Mouse (Mus musculus) liver, embryonic 14.5 days (tissue): ENCODE measurements at regions not wholly inside any gene's neighbourhood (a gene's known extent, or its start where the extent isn't known, plus 50 kb on each side); places are given as distances from the start of the nearest gene placed in this dataset.

Experiments
- ATAC-seq: fragments of 200-750 bp; cut with Nextera tagmentation; 2 replicates; pipeline ENCODE4 v1.8.0; 2017; ENCODE audit warnings: moderate number of reproducible peaks, mild to moderate bottlenecking, moderate library complexity; ENCODE audit not compliant: insufficient read depth
- DNase-seq, 3 experiments: peaks; one replicate each; pipeline ENCODE4 v3.0.0-alpha.2; 2012 to 2013; ENCODE audit warnings: low read depth in 3 of 3, low spot score in 3 of 3
- H3K27ac ChIP-seq: fragments of 300-500 bp; sonication (generic); 2 replicates; pipeline ENCODE4 v1.5.1; 2014; ENCODE audit warnings: moderate library complexity, mild to moderate bottlenecking, control low read depth, inconsistent platforms
- H3K27me3 ChIP-seq: fragments of 300-500 bp; sonication (generic); 2 replicates; pipeline ENCODE4 v1.6.1; 2014; ENCODE audit warnings: mild to moderate bottlenecking, low read length, moderate library complexity; ENCODE audit not compliant: control insufficient read depth, insufficient read depth
- H3K36me3 ChIP-seq: fragments of 300-500 bp; sonication (generic); replicated peaks from 2 replicates; pipeline ENCODE4 v1.6.1; 2014; ENCODE audit warnings: low read depth; ENCODE audit not compliant: control insufficient read depth, insufficient read depth
- H3K4me1 ChIP-seq, 2 experiments: fragments of 200-500 bp in 1 of 2; fragments of 300-500 bp in 1 of 2; sonication (generic) in 1 of 2; replicated peaks; 2 replicates each; pipeline ENCODE4 v1.6.1; 2012 to 2014; ENCODE audit warnings: antibody characterized with exemption in 1 of 2, inconsistent platforms in 1 of 2, low read length in 1 of 2; ENCODE audit not compliant: control insufficient read depth in 2 of 2, insufficient read depth in 2 of 2
- H3K4me2 ChIP-seq: fragments of 300-500 bp; sonication (generic); 2 replicates; pipeline ENCODE4 v1.6.1; 2014; ENCODE audit warnings: low read depth, mild to moderate bottlenecking, control low read depth, moderate library complexity
- H3K4me3 ChIP-seq, 2 experiments: fragments of 200-500 bp in 1 of 2; fragments of 300-500 bp in 1 of 2; sonication (generic) in 1 of 2; 2 replicates each; pipeline ENCODE4 v1.5.1; 2012 to 2014; ENCODE audit warnings: low read depth in 2 of 2, low read length in 2 of 2, mild to moderate bottlenecking in 2 of 2, control low read depth in 1 of 2, inconsistent platforms in 1 of 2, moderate library complexity in 1 of 2; ENCODE audit not compliant: insufficient read depth in 1 of 2
- H3K9ac ChIP-seq: fragments of 300-500 bp; sonication (generic); replicated peaks from 2 replicates; pipeline ENCODE4 v1.6.1; 2014; ENCODE audit warnings: mild to moderate bottlenecking, control low read depth, moderate library complexity
- H3K9me3 ChIP-seq: fragments of 300-500 bp; sonication (generic); 2 replicates; pipeline ENCODE4 v1.6.1; 2016; ENCODE audit warnings: low read length, mixed read lengths; ENCODE audit not compliant: control insufficient read depth
- CTCF ChIP-seq: IDR thresholded peaks from 2 replicates; pipeline ENCODE4 v1.5.1; 2016; ENCODE audit warnings: antibody characterized with exemption, low read depth, control low read depth
- EP300 ChIP-seq: IDR thresholded peaks from 2 replicates; pipeline ENCODE4 v1.6.1; 2016; ENCODE audit warnings: antibody characterized with exemption, low read depth
- WGBS: fragments of 180-500 bp; shearing (Covaris S2); extraction: QIAGEN DNeasy Blood & Tissue Kit; methylation state at CpG from one replicate; pipeline ENCODE4 v1.1.7; 2014; ENCODE audit not compliant: insufficient replicate concordance; 5-methylcytosine and 5-hydroxymethylcytosine counted together

DNA sequence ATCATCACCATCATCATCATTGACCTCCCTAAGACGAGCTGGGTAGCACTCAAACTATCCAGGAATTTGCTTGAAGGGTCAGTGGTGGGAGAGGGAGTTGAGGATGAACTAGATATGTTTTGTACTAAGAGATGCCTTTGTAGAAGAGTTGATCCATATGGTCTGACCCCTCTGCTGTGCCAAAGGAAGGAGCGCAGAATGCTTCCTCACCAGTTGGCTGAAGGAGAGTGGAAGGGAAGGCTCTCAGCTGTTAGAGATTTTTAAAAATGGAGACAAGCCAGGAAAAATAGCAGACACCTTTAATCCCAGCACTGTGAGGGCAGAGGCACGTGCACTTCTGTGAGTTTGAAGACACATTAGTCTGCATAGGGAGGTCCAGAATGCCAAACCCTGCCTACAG is 84.2 kb upstream of the Ift57 start:
- H3K9me3 ChIP-seq: no peaks in the 10 kb centered on the region
- H3K4me1 ChIP-seq: no peaks in the 10 kb centered on the region
- H3K4me3 ChIP-seq: no peak overlapping the region
- ATAC-seq: no peak
- no peaks in the 10 kb centered on the region for H3K36me3 ChIP-seq
- 51% methylated on average over 3 of the region's 3 CpGs for WGBS
- no peak overlapping the region for H3K9ac ChIP-seq
- no peak overlapping the region for H3K27ac ChIP-seq
- no peak for DNase-seq
- no peaks in the 10 kb centered on the region for H3K27me3 ChIP-seq
- TF ChIP-seq EP300 (no peak), CTCF (no peak)
- no peak overlapping the region for H3K4me2 ChIP-seq

DNA sequence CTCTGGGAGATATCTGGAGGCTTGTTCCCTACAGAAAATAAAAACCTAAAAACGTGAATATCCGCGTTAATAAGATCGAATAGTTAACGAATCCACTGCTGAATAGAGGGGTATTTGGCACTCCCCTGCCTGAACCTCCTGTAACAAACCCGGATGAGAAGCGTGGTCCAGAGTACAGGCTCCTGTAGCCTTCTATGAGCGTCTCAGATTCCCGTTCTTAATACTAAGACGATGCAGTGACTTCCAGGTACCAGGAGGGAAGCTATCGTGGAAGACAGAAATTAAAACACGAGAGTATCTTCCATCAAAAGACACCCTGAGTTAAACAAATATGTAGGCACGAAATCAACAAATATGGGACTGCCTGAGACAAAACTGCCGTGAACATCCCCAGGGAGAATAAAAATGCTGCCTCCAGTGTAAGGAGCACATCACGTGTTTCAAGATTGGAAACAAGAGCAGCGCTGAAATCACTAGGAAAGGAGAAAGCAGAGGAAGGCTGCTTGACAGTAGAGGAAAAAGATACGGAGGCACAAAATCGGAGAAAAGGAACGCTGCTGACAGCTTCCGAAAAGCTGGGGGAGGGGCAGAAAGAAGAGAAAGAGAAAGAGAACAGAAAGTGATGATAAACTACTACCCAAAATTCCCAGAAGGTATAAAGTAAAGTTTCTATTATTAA is 83.6 kb upstream of the Ift57 start:
- Histone ChIP-seq H3K27ac (no peak overlapping the region), H3K27me3 (no peaks in the 10 kb centered on the region), H3K4me2 (no peak overlapping the region), H3K4me1 (no peaks in the 10 kb centered on the region), H3K36me3 (no peaks in the 10 kb centered on the region), H3K4me3 (no peak overlapping the region), H3K9me3 (no peaks in the 10 kb centered on the region), H3K9ac (no peak overlapping the region)
- DNase-seq (no peak), ATAC-seq (no peak)
- TF ChIP-seq EP300: no peak
- WGBS: 71% methylated on average over 20 of the region's 20 CpGs

DNA sequence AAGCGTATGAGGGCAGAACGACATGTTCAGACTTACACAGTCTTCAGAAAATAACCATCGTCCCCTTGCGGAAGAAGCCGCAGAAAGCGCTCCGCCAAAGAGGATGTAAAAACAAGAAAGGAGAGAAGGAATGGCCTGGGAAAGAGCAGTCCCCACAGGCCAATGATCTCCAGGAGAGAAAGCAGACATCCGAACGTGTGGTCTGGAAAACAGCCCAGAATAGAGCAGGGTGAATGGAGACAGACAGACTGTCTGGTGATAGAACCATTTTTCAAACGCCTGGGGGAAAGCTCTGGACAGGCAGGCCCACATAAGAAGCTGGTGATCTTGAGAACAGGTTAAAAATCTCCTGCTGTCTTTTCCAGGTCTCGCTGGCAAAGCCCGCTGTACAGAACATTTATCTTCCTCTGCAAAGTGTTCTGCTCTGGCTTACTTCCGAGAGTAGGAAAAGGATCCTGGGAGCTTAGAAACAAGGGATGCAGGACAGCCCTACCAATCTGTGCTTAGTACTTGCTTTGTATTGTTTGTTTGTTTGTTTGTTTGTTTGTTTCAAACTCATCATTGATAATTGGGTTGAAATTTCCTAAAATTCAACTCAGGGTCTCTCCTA is 82.7 kb upstream of the Ift57 start:
- H3K9ac ChIP-seq: no peak overlapping the region
- WGBS: 73% methylated on average over 13 of the region's 13 CpGs
- no peaks in the 10 kb centered on the region for H3K36me3 ChIP-seq
- H3K4me3 ChIP-seq: no peak overlapping the region
- no peak for DNase-seq
- H3K4me2 ChIP-seq: no peak overlapping the region
- no peak for ATAC-seq
- TF ChIP-seq CTCF (no peak), EP300 (no peak)
- H3K27ac ChIP-seq: no peak overlapping the region
- no peaks in the 10 kb centered on the region for H3K4me1 ChIP-seq
- H3K27me3 ChIP-seq: no peaks in the 10 kb centered on the region
- no peaks in the 10 kb centered on the region for H3K9me3 ChIP-seq

DNA sequence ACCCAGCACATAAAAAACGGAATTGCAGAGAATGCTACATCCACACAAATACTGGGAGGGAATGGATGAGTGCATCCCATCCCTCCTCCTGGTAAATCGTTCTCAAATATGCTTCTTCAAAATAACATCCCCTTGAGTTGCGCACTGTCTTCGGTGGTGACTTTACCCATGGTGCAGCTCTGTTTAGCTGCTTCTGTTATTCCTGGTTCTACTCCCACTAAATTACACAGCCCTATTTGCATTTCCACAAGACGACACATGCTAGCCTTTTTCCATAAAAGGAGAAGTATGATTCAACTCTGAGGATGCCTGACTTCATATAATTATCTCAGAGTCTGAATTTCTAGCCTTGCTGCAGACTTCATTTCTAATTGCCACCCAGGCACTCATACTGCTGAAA is 65.5 kb upstream of the Ift57 start:
- Histone ChIP-seq H3K4me2 (no peak overlapping the region), H3K4me1 (no peaks in the 10 kb centered on the region), H3K36me3 (no peaks in the 10 kb centered on the region), H3K4me3 (no peak overlapping the region), H3K27ac (no peak overlapping the region), H3K9me3 (no peaks in the 10 kb centered on the region), H3K9ac (no peak overlapping the region), H3K27me3 (no peaks in the 10 kb centered on the region)
- no peak for DNase-seq
- ATAC-seq: no peak
- TF ChIP-seq CTCF (no peak), EP300 (no peak)
- WGBS: 64% methylated on average over 5 of the region's 5 CpGs

DNA sequence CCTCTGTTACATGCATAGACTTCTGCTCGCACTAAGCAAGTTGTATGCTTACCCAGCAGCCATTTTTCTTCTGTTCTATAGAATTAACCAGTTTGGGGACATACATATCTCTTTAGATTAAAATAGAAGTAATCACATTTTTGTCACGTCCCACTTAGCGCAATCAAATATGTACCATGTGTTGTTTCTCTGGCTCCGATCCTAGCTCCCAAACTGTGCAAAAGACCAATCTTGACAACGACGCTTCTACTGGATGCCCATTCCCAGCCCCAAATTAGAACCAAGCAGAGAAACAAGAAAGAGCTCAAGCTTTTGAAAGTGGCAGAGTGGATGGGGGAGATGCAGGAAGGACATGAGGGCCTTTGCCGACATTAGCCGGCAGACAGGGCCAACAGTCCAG is 63.5 kb upstream of the Ift57 start:
- H3K4me1 ChIP-seq: no peaks in the 10 kb centered on the region
- no peaks in the 10 kb centered on the region for H3K27me3 ChIP-seq
- H3K4me3 ChIP-seq: no peak overlapping the region
- no peak overlapping the region for H3K4me2 ChIP-seq
- TF ChIP-seq CTCF (no peak), EP300 (no peak)
- DNase-seq (no peak), ATAC-seq (no peak)
- 81% methylated on average over 8 of the region's 8 CpGs for WGBS
- H3K9ac ChIP-seq: no peak overlapping the region
- H3K27ac ChIP-seq: no peak overlapping the region
- no peaks in the 10 kb centered on the region for H3K9me3 ChIP-seq
- no peaks in the 10 kb centered on the region for H3K36me3 ChIP-seq
